Mouse (Mus musculus) layer of hippocampus, adult 8-10 months (tissue): ENCODE measurements at regions not wholly inside any gene's neighbourhood (a gene's known extent, or its start where the extent isn't known, plus 50 kb on each side); places are given as distances from the start of the nearest gene placed in this dataset.
"Not testable (repeated sequence)": the region's sequence is repeated elsewhere in the genome, so short reads cannot be mapped to it uniquely, and the experiment has no call there.

Experiments
- DNase-seq, 2 experiments: peaks; one replicate each; pipeline ENCODE4 v3.0.0; 2022; ENCODE audit warnings: low spot score in 2 of 2

GRCm38 (mm10) chr11:93653401-93653800 lies 232.2 kb downstream of the Utp18 start:
- no peak for DNase-seq

GRCm38 (mm10) chr11:93651966-93652365 lies 233.6 kb downstream of the Utp18 start:
- not testable (repeated sequence) for DNase-seq
